Mouse (Mus musculus) cerebellum, adult 2 months (tissue): ENCODE results near the gene Dtx4.

ENCODE experiments used
- CTCF ChIP-seq: fragments of 200-500 bp; IDR thresholded peaks from 2 replicates; pipeline ENCODE4 v1.5.1; 2011; ENCODE audit warnings: low read depth, mild to moderate bottlenecking, control low read depth, low read length, moderate library complexity, borderline replicate concordance; ENCODE audit not compliant: insufficient read depth
- POLR2A ChIP-seq: fragments of 200-500 bp; IDR thresholded peaks from 2 replicates; pipeline ENCODE4 v1.6.1; 2011; ENCODE audit warnings: low read length, control low read depth, borderline replicate concordance; ENCODE audit not compliant: insufficient read depth

DNA sequence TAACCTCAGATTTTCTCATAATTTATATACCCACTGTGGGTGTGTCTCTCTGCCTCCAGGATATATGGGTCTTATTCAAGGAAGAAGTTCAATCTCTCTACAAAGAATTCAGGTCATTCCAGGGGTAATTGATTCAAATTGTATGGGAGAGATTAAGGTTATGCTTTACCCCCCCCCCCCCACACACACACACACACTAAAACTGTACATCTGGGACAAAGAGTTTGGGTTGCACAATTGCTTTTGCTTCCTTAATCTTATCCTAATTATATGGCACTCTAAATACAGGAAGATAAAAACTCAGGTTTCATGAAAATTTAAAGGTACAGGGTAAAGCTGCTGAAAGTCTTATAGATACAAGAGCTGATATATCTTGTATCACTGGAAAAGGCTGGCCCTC, 35.9 kb upstream of the Dtx4 start:
- TF ChIP-seq CTCF (no peak), POLR2A (no peak)
